9 mouse cellular contexts compared by ENCODE assay signal in the genomic region with DNA sequence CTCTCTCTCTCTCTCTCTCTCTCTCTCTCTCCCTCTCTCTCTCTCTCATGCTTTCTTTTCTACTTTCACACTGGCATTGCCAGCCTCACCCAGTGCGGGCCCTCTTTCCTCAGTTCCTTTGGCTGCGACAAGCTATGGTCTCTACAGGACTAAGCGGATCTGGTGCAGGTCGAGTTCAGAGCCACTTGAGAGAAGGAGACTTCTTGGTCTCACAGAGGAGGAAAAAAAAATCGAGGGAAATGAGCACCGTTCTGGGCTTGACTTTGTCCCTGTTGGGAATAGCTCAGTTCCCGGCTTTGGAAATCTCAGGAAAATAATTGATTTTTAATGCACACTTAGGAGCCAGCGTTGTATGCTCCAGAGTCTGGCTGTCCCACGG. TPM values are rescaled to one million over a fixed set of nuclear protein-coding genes. Genes with fewer than 3 reads are reported as not detected.
DNase-seq lines count a peak whose midpoint lies in the region; ATAC-seq lines count a peak whose summit lies in the region.
"Had no signal": no experiment of that assay in that cellular context is flagged by ENCODE, and none has a peak within 500 bp of the region (broad histone marks: within the 10 kb centered on the region; RNA-seq: fewer than 3 reads in every experiment).

No protein-coding gene starts in this region.

- ATAC-seq in kidney, embryonic 15.5 days (replicated peaks; ENCODE audit: low FRiP score), result 0 out of 2 replicates have a peak, but pooled peaks have one; percentile 16
- no peak for ATAC-seq in embryonic facial prominence, embryonic 12.5 days (ENCODE audit: insufficient number of reproducible peaks, insufficient read depth, low FRiP score, low TSS enrichment)
- no peak for ATAC-seq in hindbrain, embryonic 14.5 days (ENCODE audit: low FRiP score)
- ATAC-seq in midbrain, embryonic 16.5 days, result peak; percentile 30; the same call in 1 of the 2 replicates

- peaks cover 77% of the 10 kb centered on the region for H3K27me3 ChIP-seq in kidney, embryonic 15.5 days
- H3K27me3 ChIP-seq in embryonic facial prominence, embryonic 12.5 days, result peaks cover 48% of the 10 kb centered on the region
- H3K27me3 ChIP-seq in hindbrain, embryonic 14.5 days (ENCODE audit: control insufficient read depth, insufficient read depth, low read length), result peaks cover 86% of the 10 kb centered on the region
- peaks cover 34% of the 10 kb centered on the region for H3K27me3 ChIP-seq in midbrain, embryonic 16.5 days (ENCODE audit: control insufficient read depth, insufficient read depth, low read depth, low read length)

- H3K36me3 ChIP-seq in kidney, embryonic 15.5 days, result no peaks in the 10 kb centered on the region
- no peaks in the 10 kb centered on the region for H3K36me3 ChIP-seq in embryonic facial prominence, embryonic 12.5 days
- no peaks in the 10 kb centered on the region for H3K36me3 ChIP-seq in hindbrain, embryonic 14.5 days (replicated peaks; ENCODE audit: control insufficient read depth, insufficient read depth)
- no peaks in the 10 kb centered on the region for H3K36me3 ChIP-seq in midbrain, embryonic 16.5 days (ENCODE audit: control insufficient read depth, insufficient read depth, low read length)

- intact Hi-C loops in left cerebral cortex, postnatal 36 days (cut with DNase I), result loop anchor here (5.0 kb wide), 2 partner anchors 561 to 721 kb away; no protein-coding TSS in a partner anchor

- WGBS in kidney, embryonic 15.5 days, result under 1% methylated on average over 9 of the region's 9 CpGs
- 2% methylated on average over 9 of the region's 9 CpGs for WGBS in embryonic facial prominence, embryonic 12.5 days
- 1% methylated on average over 9 of the region's 9 CpGs for WGBS in hindbrain, embryonic 14.5 days
- 2% methylated on average over 9 of the region's 9 CpGs for WGBS in midbrain, embryonic 16.5 days

- no peaks in the 10 kb centered on the region for H3K9me3 ChIP-seq in kidney, embryonic 15.5 days (replicated peaks)
- no peaks in the 10 kb centered on the region for H3K9me3 ChIP-seq in embryonic facial prominence, embryonic 12.5 days
- H3K9me3 ChIP-seq in hindbrain, embryonic 14.5 days (ENCODE audit: control insufficient read depth, low read length), result no peaks in the 10 kb centered on the region
- H3K9me3 ChIP-seq in midbrain, embryonic 16.5 days (replicated peaks; ENCODE audit: control insufficient read depth, low read length, poor library complexity, severe bottlenecking), result no peaks in the 10 kb centered on the region

- DNase-seq in kidney, adult 18-20 months, result no peak
- no peak for DNase-seq in hindbrain, embryonic 14.5 days (ENCODE audit: low spot score)
- no peak for DNase-seq in cerebellum, postnatal 10 days
- no peak for DNase-seq in adrenal gland, postnatal 4 days (ENCODE audit: low spot score in 2 of 2)
- DNase-seq in left cerebral cortex, postnatal 36 days (ENCODE audit: low spot score in 2 of 2), result no peak
- DNase-seq: thymus, adult 18-20 months had no signal

- H3K4me3 ChIP-seq in kidney, embryonic 15.5 days (replicated peaks), result peak overlapping the region; percentile 26
- peak overlapping the region; percentile 24 for H3K4me3 ChIP-seq in embryonic facial prominence, embryonic 12.5 days
- H3K4me3 ChIP-seq in hindbrain, embryonic 14.5 days (replicated peaks; ENCODE audit: low read length), result 0 out of 2 replicates have a peak overlapping the region, but pooled peaks have one; percentile 15
- peak overlapping the region; percentile 18 for H3K4me3 ChIP-seq in midbrain, embryonic 16.5 days (ENCODE audit: low read depth, low read length)

- no peak overlapping the region for H3K27ac ChIP-seq in kidney, embryonic 15.5 days
- H3K27ac ChIP-seq in embryonic facial prominence, embryonic 12.5 days, result no peak overlapping the region
- H3K27ac ChIP-seq in hindbrain, embryonic 14.5 days, result no peak overlapping the region
- H3K27ac ChIP-seq in midbrain, embryonic 16.5 days (ENCODE audit: low read length), result no peak overlapping the region; the same call in 1 of the 2 replicates

- H3K9ac ChIP-seq in kidney, embryonic 15.5 days, result no peak overlapping the region
- H3K9ac ChIP-seq in embryonic facial prominence, embryonic 12.5 days, result 0 out of 2 replicates have a peak overlapping the region, but pooled peaks have one; percentile 17
- H3K9ac ChIP-seq in hindbrain, embryonic 14.5 days, result no peak overlapping the region
- H3K9ac ChIP-seq in midbrain, embryonic 16.5 days (ENCODE audit: low read depth, low read length), result 0 out of 2 replicates have a peak overlapping the region, but pooled peaks have one; percentile 18

- peaks cover 7% of the 10 kb centered on the region for H3K4me1 ChIP-seq in kidney, embryonic 15.5 days
- H3K4me1 ChIP-seq in embryonic facial prominence, embryonic 12.5 days, result no peaks in the 10 kb centered on the region
- no peaks in the 10 kb centered on the region for H3K4me1 ChIP-seq in hindbrain, embryonic 14.5 days (replicated peaks; ENCODE audit: control insufficient read depth, insufficient read depth, low read length)
- peaks cover 3% of the 10 kb centered on the region; the same call in 1 of the 2 replicates for H3K4me1 ChIP-seq in midbrain, embryonic 16.5 days (ENCODE audit: control insufficient read depth, insufficient read depth, low read length)

- H3K4me2 ChIP-seq in kidney, embryonic 15.5 days, result peak overlapping the region; percentile 46
- H3K4me2 ChIP-seq in embryonic facial prominence, embryonic 12.5 days (replicated peaks), result peak overlapping the region; percentile 39
- peak overlapping the region; percentile 41 for H3K4me2 ChIP-seq in hindbrain, embryonic 14.5 days (replicated peaks)
- peak overlapping the region; percentile 34; the same call in 1 of the 2 replicates for H3K4me2 ChIP-seq in midbrain, embryonic 16.5 days (ENCODE audit: low read length)

RNA-seq across cellular contexts. Expression of a gene that starts 5.9 kb away (rescaled TPM):
- polyA plus RNA-seq in kidney, embryonic 15.5 days (2015; fragmentation: Nextera tagmentation; extraction: Ambion mirVana), result not detected in 2 replicates
- 0.05 TPM in 1 of 2 replicates, not detected in the other for polyA plus RNA-seq in embryonic facial prominence, embryonic 12.5 days (2016; fragmentation: Nextera tagmentation; extraction: Ambion mirVana)
- polyA plus RNA-seq in hindbrain, embryonic 14.5 days (2014; fragmentation: Nextera tagmentation; extraction: Ambion mirVana), result not detected in 2 replicates
- polyA plus RNA-seq in midbrain, embryonic 16.5 days (2015; fragmentation: Nextera tagmentation; extraction: Ambion mirVana), result 0.10 TPM in 1 of 2 replicates, not detected in the other
- total RNA-seq in adrenal gland, postnatal 4 days (2021), result not detected
- 10 to 100 TPM in 1 of 2 experiments, 1 to 10 TPM in 1; 4.7 to 11.3 TPM for total RNA-seq in left cerebral cortex, postnatal 36 days (2021)

RNA-seq across cellular contexts. Expression of a gene that starts 8.5 kb away (rescaled TPM):
- polyA plus RNA-seq in kidney, embryonic 15.5 days (2015; fragmentation: Nextera tagmentation; extraction: Ambion mirVana), result not detected in 2 replicates
- polyA plus RNA-seq in embryonic facial prominence, embryonic 12.5 days (2016; fragmentation: Nextera tagmentation; extraction: Ambion mirVana), result 2.1 and 3.1 TPM in 2 replicates
- not detected in 2 replicates for polyA plus RNA-seq in hindbrain, embryonic 14.5 days (2014; fragmentation: Nextera tagmentation; extraction: Ambion mirVana)
- 1.7 and 2.5 TPM in 2 replicates for polyA plus RNA-seq in midbrain, embryonic 16.5 days (2015; fragmentation: Nextera tagmentation; extraction: Ambion mirVana)
- under 1 TPM; 0.34 to 0.90 TPM for total RNA-seq in adrenal gland, postnatal 4 days (2021)
- total RNA-seq in left cerebral cortex, postnatal 36 days (2021), result 100 to 1,000 TPM; 110 to 120 TPM

Comparison
In these comparisons a context has a peak if more than half of its experiments do, and no peak if none do; other contexts are left out.
1. ATAC-seq: peak in kidney, embryonic 15.5 days (single experiment) and midbrain, embryonic 16.5 days (single experiment); none in embryonic facial prominence, embryonic 12.5 days (single experiment) and hindbrain, embryonic 14.5 days (single experiment).
2. H3K9ac ChIP-seq: peak in embryonic facial prominence, embryonic 12.5 days (single experiment) and midbrain, embryonic 16.5 days (single experiment); none in kidney, embryonic 15.5 days (single experiment) and hindbrain, embryonic 14.5 days (single experiment).
3. Peak in every context shown above with its lines, with median percentiles within 50 percentile points of each other: H3K4me2 ChIP-seq and H3K4me3 ChIP-seq.